Comparison of ENCODE assay signal across 20 mouse cellular contexts in genomic region chr3:16918374-16918773, GRCm38 (mm10).
DNase-seq lines count a peak whose midpoint lies in the region; ATAC-seq and TF ChIP-seq lines count a peak whose summit lies in the region.
"Had no signal": no experiment of that assay in that cellular context is flagged by ENCODE, and none has a peak within 500 bp of the region (broad histone marks: within the 10 kb centered on the region; RNA-seq: fewer than 3 reads in every experiment).

No protein-coding gene starts in this region.

- H3K27ac ChIP-seq in hindbrain, embryonic 12.5 days, result no peak overlapping the region
- no peak overlapping the region for H3K27ac ChIP-seq in hindbrain, embryonic 11.5 days (ENCODE audit: low read depth, low read length)
- no peak overlapping the region for H3K27ac ChIP-seq in neural tube, embryonic 11.5 days (ENCODE audit: low read depth, low read length)
- peak overlapping the region; percentile 62 for H3K27ac ChIP-seq in neural tube, embryonic 14.5 days (ENCODE audit: low read depth, low read length)
- no peak overlapping the region for H3K27ac ChIP-seq in layer of hippocampus, adult 2 months
- no peak overlapping the region for H3K27ac ChIP-seq in kidney, adult 2 months (ENCODE audit: insufficient read depth, low read depth, low read length)
- H3K27ac ChIP-seq: embryonic facial prominence, embryonic 12.5 days; forebrain, embryonic 13.5 days; gastrocnemius, adult 2 months had no signal

- no peaks in the 10 kb centered on the region for H3K27me3 ChIP-seq in hindbrain, embryonic 12.5 days
- H3K27me3 ChIP-seq in hindbrain, embryonic 11.5 days (ENCODE audit: control insufficient read depth, insufficient read depth, low read length), result no peaks in the 10 kb centered on the region
- no peaks in the 10 kb centered on the region for H3K27me3 ChIP-seq in neural tube, embryonic 11.5 days (ENCODE audit: control insufficient read depth, insufficient read depth, low read length)
- H3K27me3 ChIP-seq in neural tube, embryonic 14.5 days (ENCODE audit: control insufficient read depth, insufficient read depth, low read length), result no peaks in the 10 kb centered on the region
- no peaks in the 10 kb centered on the region for H3K27me3 ChIP-seq in kidney, adult 2 months (replicated peaks; ENCODE audit: control insufficient read depth, insufficient read depth, low read length)
- H3K27me3 ChIP-seq: embryonic facial prominence, embryonic 12.5 days; forebrain, embryonic 13.5 days; heart, embryonic 12.5 days; Patski had no signal

- no peaks in the 10 kb centered on the region for H3K9me3 ChIP-seq in hindbrain, embryonic 12.5 days (replicated peaks)
- H3K9me3 ChIP-seq in hindbrain, embryonic 11.5 days (ENCODE audit: control insufficient read depth, low read length), result no peaks in the 10 kb centered on the region
- H3K9me3 ChIP-seq in neural tube, embryonic 11.5 days (ENCODE audit: control insufficient read depth, low read length), result no peaks in the 10 kb centered on the region
- H3K9me3 ChIP-seq in neural tube, embryonic 14.5 days (ENCODE audit: control insufficient read depth, low read length), result no peaks in the 10 kb centered on the region
- H3K9me3 ChIP-seq: embryonic facial prominence, embryonic 12.5 days; forebrain, embryonic 13.5 days; heart, embryonic 12.5 days had no signal

- WGBS in hindbrain, embryonic 12.5 days, result 78% methylated on average over 2 of the region's 2 CpGs
- 92% methylated on average over 2 of the region's 2 CpGs for WGBS in hindbrain, embryonic 11.5 days
- WGBS in neural tube, embryonic 11.5 days, result 77% methylated on average over 2 of the region's 2 CpGs
- 59% methylated on average over 2 of the region's 2 CpGs for WGBS in neural tube, embryonic 14.5 days
- WGBS in kidney, adult 2 months, result 83% methylated on average over 2 of the region's 2 CpGs

- no peak for TF ChIP-seq CTCF in layer of hippocampus, adult 2 months (conservative IDR thresholded peaks at IDR 0.05)
- TF ChIP-seq CTCF in kidney, adult 2 months (conservative IDR thresholded peaks at IDR 0.05; ENCODE audit: insufficient read depth, insufficient read length, low read depth, low read length), result no peak

- H3K4me3 ChIP-seq in hindbrain, embryonic 12.5 days, result no peak overlapping the region
- H3K4me3 ChIP-seq in hindbrain, embryonic 11.5 days (ENCODE audit: low read depth, low read length), result no peak overlapping the region
- no peak overlapping the region for H3K4me3 ChIP-seq in neural tube, embryonic 11.5 days (ENCODE audit: low read depth, low read length)
- H3K4me3 ChIP-seq in neural tube, embryonic 14.5 days (ENCODE audit: low read depth, low read length), result no peak overlapping the region
- H3K4me3 ChIP-seq in layer of hippocampus, adult 2 months, result no peak overlapping the region
- H3K4me3 ChIP-seq in kidney, adult 2 months (ENCODE audit: insufficient read depth, low read depth, low read length), result no peak overlapping the region
- H3K4me3 ChIP-seq: embryonic facial prominence, embryonic 12.5 days; forebrain, embryonic 13.5 days; gastrocnemius, adult 2 months; heart, embryonic 12.5 days had no signal

- ATAC-seq in hindbrain, embryonic 12.5 days (ENCODE audit: low FRiP score), result peak; percentile 66; the same call in 1 of the 2 replicates
- ATAC-seq in hindbrain, embryonic 11.5 days (ENCODE audit: low FRiP score), result no peak
- peak; percentile 45; the same call in 1 of the 2 replicates for ATAC-seq in neural tube, embryonic 11.5 days (ENCODE audit: insufficient read depth, low FRiP score, low TSS enrichment)
- peak; percentile 67 for ATAC-seq in neural tube, embryonic 14.5 days (ENCODE audit: low read depth)
- ATAC-seq: activated CD4-positive, CD25-positive, alpha-beta regulatory T cell, adult 4 months; forebrain, embryonic 13.5 days; forebrain, postnatal 0 days; Patski had no signal

- DNase-seq in hindbrain, embryonic 11.5 days (ENCODE audit: low spot score), result no peak
- no peak for DNase-seq in neural tube, embryonic 11.5 days (ENCODE audit: low spot score)
- no peak for DNase-seq in neural tube, embryonic 10.5 days (ENCODE audit: extremely low spot score, low spot score)
- DNase-seq in layer of hippocampus, adult 2 months (ENCODE audit: low spot score in 2 of 2), result no peak
- no peak for DNase-seq in kidney, adult 2 months
- DNase-seq: adrenal gland, postnatal 14 days; cerebellum, adult 11-12 months; cerebellum, adult 9-10 months; cerebellum, postnatal 25 days; forebrain, postnatal 0 days; gastrocnemius, adult 2 months; gastrocnemius, postnatal 25 days; heart, postnatal 36 days had no signal

- no peak overlapping the region for H3K4me2 ChIP-seq in hindbrain, embryonic 12.5 days (replicated peaks)
- no peak overlapping the region for H3K4me2 ChIP-seq in hindbrain, embryonic 11.5 days (replicated peaks; ENCODE audit: low read depth, low read length)
- no peak overlapping the region for H3K4me2 ChIP-seq in neural tube, embryonic 11.5 days (ENCODE audit: low read depth)
- H3K4me2 ChIP-seq in neural tube, embryonic 14.5 days (ENCODE audit: low read depth, low read length), result no peak overlapping the region
- H3K4me2 ChIP-seq: embryonic facial prominence, embryonic 12.5 days; forebrain, embryonic 13.5 days; heart, embryonic 12.5 days had no signal

- H3K36me3 ChIP-seq in hindbrain, embryonic 12.5 days, result no peaks in the 10 kb centered on the region
- H3K36me3 ChIP-seq in hindbrain, embryonic 11.5 days (ENCODE audit: control insufficient read depth, insufficient read depth, low read length), result no peaks in the 10 kb centered on the region
- H3K36me3 ChIP-seq in neural tube, embryonic 11.5 days (ENCODE audit: control insufficient read depth, insufficient read depth, low read length), result no peaks in the 10 kb centered on the region
- H3K36me3 ChIP-seq in neural tube, embryonic 14.5 days (ENCODE audit: control insufficient read depth, insufficient read depth, low read length), result no peaks in the 10 kb centered on the region
- no peaks in the 10 kb centered on the region for H3K36me3 ChIP-seq in kidney, adult 2 months (ENCODE audit: control insufficient read depth, insufficient read depth, low read length)
- H3K36me3 ChIP-seq: embryonic facial prominence, embryonic 12.5 days; heart, embryonic 12.5 days had no signal

- no peak overlapping the region for H3K9ac ChIP-seq in hindbrain, embryonic 12.5 days
- no peak overlapping the region for H3K9ac ChIP-seq in hindbrain, embryonic 11.5 days (ENCODE audit: low read depth, low read length)
- H3K9ac ChIP-seq in neural tube, embryonic 11.5 days (ENCODE audit: low read length), result no peak overlapping the region
- H3K9ac ChIP-seq in neural tube, embryonic 14.5 days (replicated peaks; ENCODE audit: low read depth, low read length), result no peak overlapping the region
- H3K9ac ChIP-seq: embryonic facial prominence, embryonic 12.5 days; forebrain, embryonic 13.5 days; forebrain, postnatal 0 days; heart, embryonic 12.5 days had no signal

- TF ChIP-seq POLR2A in kidney, adult 2 months (IDR thresholded peaks at IDR 0.05; ENCODE audit: low read depth, low read length), result no peak

- peaks cover 7% of the 10 kb centered on the region; the same call in 1 of the 2 replicates for H3K4me1 ChIP-seq in hindbrain, embryonic 12.5 days
- H3K4me1 ChIP-seq in hindbrain, embryonic 11.5 days (replicated peaks; ENCODE audit: control insufficient read depth, insufficient read depth, low read length), result no peaks in the 10 kb centered on the region
- no peaks in the 10 kb centered on the region for H3K4me1 ChIP-seq in neural tube, embryonic 11.5 days (ENCODE audit: control insufficient read depth, insufficient read depth, low read length)
- H3K4me1 ChIP-seq in neural tube, embryonic 14.5 days (ENCODE audit: control insufficient read depth, insufficient read depth, low read length), result peaks cover 7% of the 10 kb centered on the region; the same call in 1 of the 2 replicates
- H3K4me1 ChIP-seq in kidney, adult 2 months (ENCODE audit: control insufficient read depth, insufficient read depth, low read length), result no peaks in the 10 kb centered on the region
- H3K4me1 ChIP-seq: embryonic facial prominence, embryonic 12.5 days; heart, embryonic 12.5 days had no signal
